Mouse (Mus musculus) ES-Bruce4 (cell line): ENCODE measurements at regions not wholly inside any gene's neighbourhood (a gene's known extent, or its start where the extent isn't known, plus 50 kb on each side); places are given as distances from the start of the nearest gene placed in this dataset.

ENCODE experiments used
- CTCF ChIP-seq: IDR thresholded peaks from one replicate; pipeline ENCODE4 v1.8.1; 2011; ENCODE audit warnings: low read depth, low read length
- EP300 ChIP-seq: IDR thresholded peaks from 2 replicates; pipeline ENCODE4 v1.6.1; 2011; ENCODE audit warnings: low read depth, low read length; ENCODE audit not compliant: insufficient read depth
- POLR2A ChIP-seq: IDR thresholded peaks from one replicate; pipeline ENCODE4 v1.8.1; 2011; ENCODE audit warnings: low read length; ENCODE audit not compliant: insufficient read depth

- TF ChIP-seq CTCF (no peak), POLR2A (no peak), EP300 (no peak)
These were observed 62.7 kb upstream of the Grin2a start for GRCm38 (mm10) chr16:10058094-10058493.
